Mouse (Mus musculus): ENCODE results near the gene Gpld1.
"Not testable (repeated sequence)": the region's sequence is repeated elsewhere in the genome, so short reads cannot be mapped to it uniquely, and the experiment has no call there.

DNA sequence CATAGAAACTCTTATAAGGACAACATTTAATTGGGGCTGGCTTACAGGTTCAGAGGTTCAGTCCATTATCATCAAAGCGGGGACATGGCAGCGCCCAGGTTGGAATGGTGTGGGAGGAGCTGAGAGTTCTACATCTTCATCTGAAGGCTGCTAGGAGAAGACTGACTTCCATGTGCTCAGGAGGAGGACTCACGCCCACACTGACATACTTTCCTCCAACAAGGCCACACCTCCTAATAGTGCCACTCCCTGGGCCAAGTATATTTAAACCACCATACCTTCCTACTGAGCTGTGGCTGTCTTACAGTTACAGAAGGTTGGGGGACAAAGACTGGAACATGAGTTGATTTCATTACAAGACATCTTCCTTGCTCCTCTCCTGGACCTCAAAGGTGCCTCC lies 28.8 kb downstream of the Gpld1 start:
- TF ChIP-seq EP300, CTCF (IDR thresholded peaks at IDR 0.05): not testable (repeated sequence)

All from lung, postnatal 0 days (tissue).